Mouse (Mus musculus) gonadal fat pad, adult 2 months (tissue): ENCODE results near the gene R3hcc1l. TPM values are rescaled to one million over a fixed set of nuclear protein-coding genes. Genes with fewer than 3 reads are reported as not detected.

Source experiments
- DNase-seq: peaks from one replicate; pipeline ENCODE4 v3.0.0-alpha.2; 2012; ENCODE audit warnings: low read depth
- polyA plus RNA-seq: library from polyadenylated mRNA; depleted of rRNA; stranded (reverse); fragments of >200 nt; gene quantifications from 2 replicates; pipeline ENCODE4 v1.2.3, GENCODE M21; 2012; rRNA removed

The R3hcc1l gene
- polyA plus RNA-seq, 1 experiment: 6.1 TPM

GRCm38 (mm10) chr19:42600591-42600990, 82.0 kb downstream of the R3hcc1l start:
- DNase-seq: no peak

- no peak for DNase-seq
Observed at GRCm38 (mm10) chr19:42601445-42601844, 82.9 kb downstream of the R3hcc1l start.

DNA sequence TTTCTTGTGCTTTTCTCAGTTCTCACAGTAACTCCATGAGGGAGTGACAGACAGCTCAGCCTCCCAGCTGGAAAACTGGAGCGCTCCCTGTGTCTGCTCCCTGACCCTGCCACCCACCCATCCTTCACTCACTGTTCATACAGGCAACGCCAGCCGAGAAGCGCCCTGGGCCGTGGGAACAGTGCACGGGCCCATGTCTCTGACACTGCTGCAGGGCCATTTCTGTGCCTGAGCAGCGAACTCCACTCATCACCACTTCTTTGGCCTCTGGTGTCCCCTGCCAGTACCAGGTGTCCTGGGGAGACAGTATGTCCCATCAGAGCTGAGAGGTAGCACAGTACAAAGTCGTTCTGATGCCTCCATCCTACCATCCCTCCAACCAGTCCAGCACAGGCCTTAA, 83.5 kb downstream of the R3hcc1l start:
- DNase-seq: no peak

DNA sequence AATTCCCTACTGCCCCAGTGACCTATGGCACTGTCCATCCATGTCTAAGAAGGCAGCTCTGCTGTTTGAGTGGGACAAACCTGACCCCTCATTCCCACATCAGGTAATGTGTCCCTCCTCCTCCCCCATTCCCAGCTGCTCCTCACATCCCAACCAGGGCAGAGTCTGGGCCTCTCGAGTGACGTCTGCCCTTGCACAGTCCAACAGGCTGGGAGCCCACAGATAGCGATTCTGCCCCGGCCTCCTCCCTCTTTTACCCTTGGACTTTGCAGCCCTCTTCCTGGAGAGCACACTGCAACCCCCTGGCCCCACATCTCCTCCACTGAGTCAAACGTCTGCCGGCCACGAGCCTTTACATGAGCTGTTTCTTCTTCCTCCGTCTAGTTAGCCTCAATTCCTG, 84.0 kb downstream of the R3hcc1l start:
- DNase-seq: no peak

DNA sequence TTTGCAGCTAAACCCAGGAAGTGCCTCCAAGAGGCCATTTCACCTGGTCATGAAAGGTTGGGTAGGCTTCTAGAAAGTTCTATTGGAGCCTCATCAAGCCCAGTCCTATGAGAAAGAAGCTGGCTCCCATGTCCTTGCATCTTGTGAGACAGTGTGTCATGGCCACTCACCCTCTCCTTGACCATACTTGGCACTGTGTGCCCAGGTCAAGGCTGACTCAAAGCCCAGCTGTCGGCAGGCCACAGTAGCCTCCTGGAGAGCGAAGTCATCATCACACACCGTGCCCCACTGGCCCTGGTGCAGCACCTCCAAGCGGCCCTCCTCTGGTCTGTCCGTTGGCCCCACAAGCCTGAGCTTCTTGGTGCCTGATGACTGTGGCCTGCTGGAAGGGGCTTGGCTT, 89.5 kb downstream of the R3hcc1l start:
- no peak for DNase-seq

- no peak for DNase-seq
Observed at GRCm38 (mm10) chr19:42609716-42610115, 91.2 kb downstream of the R3hcc1l start.

DNA sequence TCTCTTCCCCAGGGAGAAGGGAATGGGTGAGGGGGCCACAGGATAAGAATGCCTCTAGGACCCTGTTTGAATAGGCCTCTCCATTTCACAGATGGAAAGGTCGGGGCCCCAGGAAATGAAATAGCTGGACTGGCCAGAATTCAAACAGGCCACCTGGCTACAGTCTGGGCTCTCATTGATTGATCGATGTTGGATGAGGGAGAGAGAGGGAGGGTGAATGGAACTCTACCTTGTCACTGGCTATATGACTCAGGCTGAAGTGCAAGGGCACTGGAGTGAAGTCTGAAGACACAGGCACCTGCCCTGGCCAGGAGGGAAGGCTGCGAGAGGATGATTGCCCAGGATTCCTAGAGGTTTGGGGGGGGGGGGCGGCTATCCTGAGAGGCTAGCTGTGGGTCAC, 93.2 kb downstream of the R3hcc1l start:
- DNase-seq: no peak

DNA sequence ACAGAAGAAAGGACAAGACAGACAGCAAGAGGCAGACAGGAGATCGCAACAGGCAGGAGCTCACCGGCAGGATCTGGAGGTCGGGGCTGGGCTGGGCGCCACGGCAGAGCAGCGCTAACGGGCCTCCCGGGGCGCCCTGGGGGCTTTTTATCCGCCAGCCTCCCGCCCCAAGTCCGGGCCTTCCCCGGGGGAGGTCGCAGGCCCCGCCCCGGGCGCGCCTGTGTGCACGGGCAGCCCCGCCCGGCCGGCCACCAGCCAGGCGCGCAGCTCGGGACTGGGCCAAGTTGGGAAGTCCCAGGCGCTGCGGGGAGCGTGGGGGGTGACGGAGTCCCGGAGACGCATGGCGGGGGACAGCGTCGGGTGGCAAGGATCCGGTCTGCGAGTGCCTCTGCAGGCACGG, 94.1 kb downstream of the R3hcc1l start, which contains the start of gene Loxl4:
Loxl4 (minus strand) TSS at position 160 of the 400 bp plus-strand sequence.
- DNase-seq: no peak

DNA sequence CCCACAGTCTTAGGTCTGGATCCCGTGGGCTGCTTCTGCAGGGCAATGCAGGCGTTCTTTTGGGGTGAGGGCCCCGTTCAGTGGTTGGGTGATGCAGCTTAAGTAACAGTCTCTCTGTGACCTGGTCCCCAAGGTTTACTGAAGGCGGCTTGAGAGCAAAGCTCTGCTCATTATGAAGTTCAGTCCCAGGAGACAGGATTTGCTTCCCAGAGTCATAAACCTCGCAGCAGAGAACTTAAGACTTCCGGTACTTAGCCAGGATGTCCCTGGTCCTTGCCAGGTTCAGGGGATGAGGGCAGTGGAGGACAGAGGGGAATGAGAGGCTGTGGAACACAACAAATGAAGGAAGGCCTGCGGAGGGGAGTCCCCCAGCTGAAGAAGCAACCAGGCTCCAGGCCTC, 94.6 kb downstream of the R3hcc1l start:
- no peak for DNase-seq

DNA sequence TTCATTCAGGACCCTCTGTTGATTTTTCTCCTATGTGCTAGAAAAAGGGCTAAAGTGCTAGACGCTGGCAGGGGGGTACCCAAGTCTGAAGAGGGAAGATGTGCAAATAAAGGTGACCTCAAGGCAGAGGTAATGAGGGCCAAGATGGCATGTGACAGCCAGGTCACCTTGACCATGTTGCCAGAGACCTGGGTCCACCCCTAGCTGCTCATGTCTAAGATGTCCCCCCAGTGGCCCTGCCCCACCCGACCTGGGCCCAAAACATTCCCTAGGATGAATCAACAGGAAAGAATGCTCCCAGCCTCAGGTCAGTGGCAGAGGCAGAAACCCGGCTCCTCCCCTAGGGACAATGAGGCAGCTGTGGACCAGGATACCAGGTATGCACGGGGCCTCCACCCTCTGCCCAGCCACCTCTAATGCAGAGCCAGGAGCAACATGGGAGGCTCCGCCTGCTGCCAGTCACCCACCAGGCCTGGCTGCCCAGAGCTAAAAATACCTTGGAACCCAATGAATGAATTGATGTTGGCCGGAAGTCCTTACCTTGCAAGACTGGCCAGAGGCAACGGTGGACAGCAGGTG, 95.2 kb downstream of the R3hcc1l start:
- DNase-seq: no peak

DNA sequence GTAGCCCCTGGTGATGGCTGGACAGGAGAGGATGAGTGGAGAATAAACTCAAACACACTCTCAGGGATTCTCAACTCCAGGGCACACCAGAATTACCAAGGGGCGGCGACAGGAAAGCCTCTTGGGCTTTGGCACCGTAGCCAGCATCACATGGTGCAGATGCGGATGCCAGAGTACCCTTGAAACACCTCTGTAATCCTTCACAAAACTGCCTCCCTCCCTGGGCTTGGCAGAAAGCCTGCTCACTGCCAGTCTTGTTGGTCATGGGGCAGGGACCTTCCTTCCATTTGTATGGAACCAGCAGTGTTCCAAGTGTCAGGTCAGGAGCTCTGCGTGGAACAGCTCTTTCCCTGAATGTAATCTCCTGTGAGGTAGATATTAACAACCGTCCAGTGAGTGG, 109.5 kb downstream of the R3hcc1l start:
- no peak for DNase-seq

- DNase-seq: no peak
Observed at GRCm38 (mm10) chr19:42631541-42631961, 113.0 kb downstream of the R3hcc1l start.

- no peak for DNase-seq
Observed at GRCm38 (mm10) chr19:42632301-42632700, 113.7 kb downstream of the R3hcc1l start.

- no peak for DNase-seq
Observed at GRCm38 (mm10) chr19:42633650-42634049, 115.1 kb downstream of the R3hcc1l start.

- DNase-seq: no peak
Observed at GRCm38 (mm10) chr19:42636631-42637030, 118.1 kb downstream of the R3hcc1l start.

DNA sequence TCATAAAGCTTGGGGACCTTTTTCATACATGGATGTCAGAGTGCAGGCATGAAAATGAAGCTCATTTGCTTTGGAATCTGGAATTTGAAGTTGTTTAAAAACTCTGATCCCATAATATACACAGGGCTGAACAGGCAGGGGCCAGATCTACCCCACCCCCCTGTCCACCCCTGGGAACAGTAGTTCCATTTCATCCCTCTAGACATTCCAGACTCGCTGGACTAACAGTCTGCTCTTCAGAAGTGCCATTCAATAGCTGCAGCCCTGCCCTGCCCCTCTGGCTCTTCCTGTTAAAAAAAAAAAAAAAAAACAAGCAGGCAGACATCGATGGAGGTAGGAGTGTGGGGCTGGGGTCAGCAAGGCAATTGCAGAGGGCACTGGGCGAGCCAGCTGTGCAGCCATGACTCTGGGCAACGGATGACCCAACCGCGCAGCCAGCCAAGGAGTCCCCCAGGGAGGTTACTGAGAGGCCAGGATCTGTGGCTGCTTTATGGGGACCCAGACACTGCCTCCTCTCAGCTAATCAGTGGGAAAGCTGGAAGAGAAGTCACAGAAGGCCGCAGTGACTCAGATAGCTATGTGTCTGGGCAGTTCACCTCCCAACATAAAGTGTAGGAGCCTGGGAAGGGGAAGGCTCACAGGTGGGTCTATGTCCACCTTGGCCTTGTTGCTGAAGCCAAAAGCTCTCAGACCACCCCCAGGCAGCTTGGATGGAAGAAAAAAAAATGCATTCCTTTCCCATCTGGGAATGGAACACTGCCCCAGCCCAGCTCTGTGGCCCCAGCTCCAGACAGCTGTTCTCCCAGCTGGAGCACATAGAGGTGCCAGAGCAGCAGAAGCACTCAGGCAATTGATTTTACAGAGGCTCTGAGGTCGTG, 120.3 kb downstream of the R3hcc1l start:
- DNase-seq: no peak

DNA sequence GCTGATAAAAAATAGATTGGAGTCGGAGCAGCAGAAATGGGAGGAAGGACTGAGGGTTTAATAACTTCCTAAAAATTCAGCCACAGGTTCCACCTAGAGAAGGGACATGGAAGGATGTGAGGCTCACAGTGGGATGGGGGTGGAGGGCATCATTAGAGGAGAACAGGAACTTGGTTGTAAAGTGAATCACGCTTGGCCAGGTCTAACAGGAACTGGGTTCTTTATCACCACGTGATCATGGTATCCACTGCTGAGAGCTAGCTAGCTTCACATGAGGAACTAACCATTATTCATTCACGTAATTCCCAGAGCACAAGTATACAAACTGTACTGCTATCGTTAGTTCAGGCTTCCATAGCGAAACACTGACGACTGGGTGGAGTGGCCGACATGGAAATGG, 121.0 kb downstream of the R3hcc1l start:
- DNase-seq: no peak

GRCm38 (mm10) chr19:42640211-42640610, 121.7 kb downstream of the R3hcc1l start:
- DNase-seq: no peak

Other genes starting within 250 kb of the R3hcc1l start
- gene Crtac1, start 87.0 kb upstream of the R3hcc1l start, polyA plus RNA-seq: 0.99 and 6.4 TPM in 2 replicates
- 2.5 and 2.7 TPM in 2 replicates for gene Loxl4, start 94.1 kb downstream of the R3hcc1l start, polyA plus RNA-seq
- 30.1 and 31.8 TPM in 2 replicates for gene Pyroxd2, start 234.0 kb downstream of the R3hcc1l start, polyA plus RNA-seq